Mouse (Mus musculus) bone marrow macrophage, adult 2 months (primary cell): ENCODE data around the gene Wnt9a.

Experiments used
- CTCF ChIP-seq: IDR thresholded peaks from 2 replicates; pipeline ENCODE4 v1.5.1; 2012; ENCODE audit warnings: low read depth, mild to moderate bottlenecking, low read length, moderate library complexity
- POLR2A ChIP-seq: IDR thresholded peaks from 2 replicates; pipeline ENCODE4 v1.6.1; 2012; ENCODE audit warnings: mild to moderate bottlenecking, low read depth, low read length, borderline replicate concordance

DNA sequence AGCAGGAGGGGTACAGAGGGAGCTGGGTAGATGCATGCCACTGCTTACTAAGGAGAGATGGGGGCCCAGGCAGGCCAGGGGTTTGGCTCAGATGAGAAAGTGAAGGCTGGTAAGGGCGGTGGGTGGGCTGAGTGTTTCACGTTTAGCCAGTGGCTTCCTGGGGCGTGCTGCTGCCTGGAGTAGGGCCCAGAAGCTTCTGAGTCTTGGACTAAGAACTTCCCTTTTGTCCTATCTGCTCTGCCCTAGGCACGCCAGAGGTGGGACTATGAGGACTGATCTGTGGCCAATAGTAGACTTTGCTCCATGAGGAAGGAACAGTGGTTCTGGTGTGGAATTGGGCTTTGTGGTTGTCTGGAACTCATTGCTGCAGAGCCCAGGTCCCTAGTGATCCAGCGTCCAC is 36.2 kb downstream of the Wnt9a start:
- TF ChIP-seq CTCF: no peak
- no peak for TF ChIP-seq POLR2A
